Mouse (Mus musculus) testis, postnatal 14 days (tissue): ENCODE results near the gene Slc12a5.

Experiments used
- DNase-seq: peaks from one replicate; pipeline ENCODE4 v3.0.0; 2021; ENCODE audit warnings: low spot score

Gene Slc12a5

DNA sequence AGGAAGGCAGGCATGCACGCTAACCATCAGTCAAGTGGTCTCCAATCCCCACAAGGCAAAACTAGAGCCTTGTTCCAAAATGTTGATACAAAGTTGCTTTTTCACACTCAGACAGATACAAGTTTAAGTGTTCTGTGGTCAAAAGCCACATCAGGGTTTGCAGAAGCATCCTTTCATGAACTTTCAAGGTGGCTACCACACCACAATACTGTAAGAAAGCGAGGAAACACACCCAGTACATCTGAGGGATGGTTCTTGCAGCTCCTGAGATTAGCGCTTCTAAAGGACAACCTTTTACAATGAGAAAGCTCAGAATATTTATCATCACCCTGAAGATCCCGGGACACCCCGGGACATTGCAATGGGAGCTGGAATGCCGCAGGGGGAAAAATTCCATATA lies 72.7 kb downstream of the Slc12a5 start:
- DNase-seq = peak; percentile 35

DNA sequence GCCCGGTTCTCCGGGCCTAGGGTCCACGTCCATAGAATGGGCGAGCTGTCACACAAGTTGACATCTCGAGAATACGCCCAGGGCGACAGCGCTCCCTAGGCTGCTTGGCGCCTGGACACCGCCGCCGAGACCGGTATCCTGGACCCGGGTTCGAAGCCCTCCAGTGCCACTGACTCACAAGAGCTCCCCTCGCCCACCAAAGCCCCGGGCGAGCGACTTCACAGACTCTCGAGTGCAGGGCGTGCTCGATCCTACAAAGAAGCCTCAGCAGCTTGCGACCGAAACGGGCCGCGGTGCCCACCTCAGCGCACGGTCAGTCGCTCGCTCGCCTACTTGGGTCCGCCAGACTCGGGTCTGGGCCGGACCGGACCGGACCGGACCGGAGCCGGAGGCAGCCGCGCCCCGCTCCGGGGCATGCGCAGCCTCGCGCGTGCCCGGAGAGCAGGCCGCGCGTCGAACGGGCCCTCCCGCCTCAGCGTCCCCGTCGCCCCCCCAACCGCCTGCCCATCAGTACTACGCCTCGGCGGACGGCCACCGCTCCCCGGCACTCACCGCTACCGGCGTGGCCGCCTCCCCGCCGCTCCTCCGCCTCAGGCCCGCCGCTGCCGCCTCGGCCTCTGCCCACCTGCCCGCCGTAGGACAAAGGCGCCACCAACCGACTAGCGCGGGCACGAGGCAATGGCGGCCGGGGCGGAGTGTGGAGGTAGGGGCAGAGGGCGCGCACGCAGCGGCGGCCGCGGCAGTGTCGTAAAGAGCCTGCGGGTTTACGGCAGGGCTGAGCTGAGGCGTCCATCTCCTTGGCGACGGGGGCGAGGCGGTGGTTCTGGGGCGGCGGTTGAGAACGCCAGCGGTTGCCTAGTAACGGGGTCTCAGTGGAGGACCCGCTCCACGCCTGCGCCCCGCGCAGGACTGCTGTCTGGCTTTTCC lies 73.8 kb downstream of the Slc12a5 start, which contains the start of gene Ncoa5:
TSS of gene Ncoa5 (minus strand) at position 737 of the 927 bp plus-strand sequence.
- DNase-seq = peak; percentile 99

DNA sequence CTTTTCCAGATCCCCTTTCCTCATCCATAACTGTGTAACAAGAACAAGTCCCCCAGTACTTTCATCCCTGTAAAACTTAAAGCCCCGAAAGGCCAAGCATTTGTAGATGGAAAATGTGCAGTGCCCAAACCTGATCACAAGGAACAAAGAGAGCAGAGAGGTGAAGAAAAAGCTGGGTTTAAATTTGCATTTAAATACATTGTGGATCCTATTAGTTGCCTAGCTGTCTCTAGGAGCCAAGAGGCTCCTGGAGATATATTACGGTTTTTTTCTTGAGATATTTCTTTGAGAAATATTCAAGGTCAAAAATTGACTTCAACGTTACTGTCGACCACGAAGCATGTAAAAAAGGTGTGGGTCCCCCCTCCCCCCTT lies 74.4 kb downstream of the Slc12a5 start:
- no peak for DNase-seq

DNA sequence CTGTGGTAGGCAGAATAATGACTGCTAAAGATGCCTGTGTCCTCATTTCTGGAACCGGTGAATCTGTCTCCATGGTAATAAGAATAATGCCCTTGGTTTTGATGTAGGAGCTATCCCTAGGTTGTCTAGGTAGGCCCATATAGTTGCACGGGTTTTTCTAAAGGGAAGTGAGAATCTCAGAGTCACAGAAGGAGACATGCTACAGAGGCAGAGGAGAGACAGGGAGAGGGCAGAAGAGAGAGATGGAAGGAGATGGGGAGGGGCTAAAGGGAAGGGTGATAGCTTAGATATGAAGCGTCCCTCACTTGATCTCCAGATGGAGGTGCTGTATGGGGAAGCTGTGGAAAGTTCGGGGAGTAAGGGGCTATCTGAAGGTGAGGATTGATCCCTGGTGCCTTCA lies 76.8 kb downstream of the Slc12a5 start:
- DNase-seq = no peak

DNA sequence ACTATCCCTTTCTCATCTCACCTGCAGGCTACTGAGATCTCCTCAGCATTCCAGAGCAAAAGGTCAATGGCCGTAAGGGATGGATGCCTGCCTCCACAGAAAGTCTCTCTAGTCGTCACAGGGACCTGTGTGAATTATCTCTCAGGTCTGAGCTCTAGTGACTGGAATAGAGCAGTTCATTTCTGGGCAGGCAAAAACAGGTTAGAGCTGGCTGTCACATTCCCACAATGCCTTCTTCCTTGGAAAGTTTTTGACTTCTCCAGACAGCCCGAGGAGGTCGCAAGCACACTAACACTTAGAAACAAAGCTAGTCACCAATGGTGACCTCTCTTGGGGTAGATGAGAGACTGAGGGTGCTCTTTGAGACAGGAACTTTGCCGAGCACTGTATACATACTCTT lies 81.5 kb downstream of the Slc12a5 start:
- DNase-seq = no peak

DNA sequence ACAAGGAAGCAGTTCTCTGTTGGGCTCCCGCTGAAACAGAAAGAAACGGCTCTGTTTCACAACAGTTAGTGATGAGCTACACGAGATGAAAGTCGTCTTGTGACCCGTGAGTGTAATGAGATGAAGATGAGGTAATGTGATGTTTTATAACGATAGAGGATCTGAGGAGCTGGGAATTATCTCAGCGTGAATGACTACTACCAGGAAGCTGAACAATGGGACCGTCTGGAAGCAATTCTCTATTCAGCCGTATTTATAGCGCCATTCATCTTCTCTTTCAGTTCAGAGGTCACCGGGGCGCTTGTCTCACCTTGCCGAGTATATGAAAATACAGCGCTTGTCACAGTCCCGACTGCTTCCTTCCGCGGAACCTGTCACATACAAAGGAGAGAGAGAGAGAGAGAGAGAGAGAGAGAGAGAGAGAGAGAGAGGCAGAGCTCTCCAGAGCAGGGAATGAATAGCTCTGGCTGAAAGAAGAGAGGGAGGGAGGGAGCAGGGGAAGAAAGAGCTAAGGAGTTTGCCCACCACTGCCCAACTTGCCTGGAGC lies 82.6 kb downstream of the Slc12a5 start:
- no peak for DNase-seq

DNA sequence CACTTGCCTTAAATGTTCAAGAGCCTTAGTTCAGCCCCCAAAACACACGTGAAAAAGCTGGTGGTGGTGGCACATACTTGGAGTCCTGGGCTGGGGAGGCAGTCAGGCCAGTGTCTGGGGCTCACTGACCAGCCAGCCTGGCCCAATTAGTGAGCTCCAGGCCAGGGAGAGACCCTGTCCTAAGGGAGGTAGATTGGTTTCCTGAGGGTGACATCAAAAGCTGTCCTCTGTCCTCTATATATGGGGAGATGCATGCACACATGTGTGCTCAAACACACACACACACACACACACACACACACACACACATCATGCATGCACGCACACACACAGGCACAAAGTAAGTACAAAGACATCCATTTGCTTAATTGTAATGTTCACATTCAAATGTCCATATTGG lies 83.1 kb downstream of the Slc12a5 start:
- DNase-seq = no peak

DNA sequence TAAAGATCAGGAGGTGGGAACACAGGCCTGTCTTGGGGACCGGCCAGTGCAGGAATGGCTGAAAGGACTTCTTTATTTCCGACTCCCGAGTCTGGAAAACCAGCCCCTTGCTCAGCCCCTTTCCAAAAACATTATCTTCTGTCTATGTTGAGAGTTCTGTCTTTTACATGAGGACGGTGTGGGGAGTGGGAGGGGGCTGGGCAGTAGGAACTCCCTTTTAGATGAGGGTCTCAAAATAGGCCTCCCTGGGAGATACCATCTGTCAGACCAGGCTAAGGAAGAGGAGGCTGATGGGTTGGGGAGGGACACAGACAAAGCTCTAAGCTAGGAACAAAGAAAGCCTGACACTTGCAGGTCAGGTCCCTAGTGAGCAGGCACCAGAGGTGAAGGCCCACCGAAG lies 88.4 kb downstream of the Slc12a5 start:
- no peak for DNase-seq
